Mouse (Mus musculus): Measurements from ENCODE around the gene Smg9.

Gene Smg9

GRCm38 (mm10) chr7:24441785-24442184, 42.4 kb downstream of the Smg9 start:
- peak; percentile 58 to 72 for DNase-seq (ENCODE audit: low spot score in 2 of 2)

DNA sequence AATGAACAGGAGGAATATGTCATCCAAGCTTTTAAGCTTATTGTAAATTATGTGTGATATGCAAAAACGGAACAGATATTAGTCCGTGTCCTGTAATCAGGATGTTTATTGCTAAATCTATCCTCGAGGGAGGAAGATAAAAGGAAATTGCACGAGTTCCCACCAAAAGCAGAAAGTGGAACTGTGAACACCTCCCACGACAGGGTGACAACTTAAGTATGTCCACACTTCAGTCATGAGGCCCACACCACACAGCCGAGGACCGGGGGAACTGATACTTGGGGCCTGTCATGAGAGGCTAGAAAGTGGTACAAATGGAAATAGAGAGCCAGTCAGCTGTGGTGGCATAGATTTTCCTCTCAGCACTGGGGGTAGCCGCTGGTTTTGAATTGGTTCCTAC, 42.9 kb downstream of the Smg9 start:
- DNase-seq (ENCODE audit: low spot score in 2 of 2) = no peak

- DNase-seq (ENCODE audit: low spot score in 2 of 2) = no peak
Measured at GRCm38 (mm10) chr7:24445266-24445926, 46.0 kb downstream of the Smg9 start.

GRCm38 (mm10) chr7:24446697-24447340, 47.4 kb downstream of the Smg9 start:
- no peak for DNase-seq (ENCODE audit: low spot score in 2 of 2)

DNA sequence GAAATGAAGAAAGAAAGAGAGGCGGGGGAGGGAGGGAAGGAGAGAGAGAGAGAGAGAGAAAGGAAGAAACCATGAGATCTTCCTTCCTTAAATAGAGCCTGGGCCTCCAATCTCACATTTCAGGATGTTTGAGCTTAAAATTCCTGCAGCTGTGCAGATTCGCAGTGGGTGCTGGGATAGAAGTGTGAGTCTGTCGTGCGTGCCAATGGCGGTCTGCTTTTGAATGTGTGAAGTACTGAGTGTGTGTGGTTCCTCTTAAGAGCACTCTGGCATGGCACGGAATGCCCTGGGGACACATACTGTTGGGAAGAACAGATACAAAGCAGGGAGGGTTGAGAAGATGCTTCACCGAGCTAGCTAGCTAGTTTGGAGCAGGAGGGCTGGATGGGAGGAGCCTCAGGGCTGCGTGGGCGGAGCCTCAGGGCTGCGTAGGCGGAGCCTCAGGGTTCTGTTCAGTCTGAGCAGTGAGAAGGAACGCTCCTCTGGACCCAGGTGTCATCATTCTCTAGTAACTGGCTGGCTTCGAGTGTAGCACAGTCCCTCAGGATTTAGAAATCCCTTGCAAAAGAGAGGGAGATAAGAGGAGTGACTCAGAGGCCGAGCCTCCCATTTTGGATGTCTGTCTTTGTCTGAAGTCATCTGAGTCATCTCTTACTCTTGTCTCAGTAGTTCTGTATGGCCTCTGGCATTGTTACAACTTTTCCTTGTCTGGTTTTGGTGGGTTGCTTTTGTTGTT, 49.5 kb downstream of the Smg9 start:
- DNase-seq (ENCODE audit: low spot score in 2 of 2) = no peak

GRCm38 (mm10) chr7:24450585-24451017, 51.2 kb downstream of the Smg9 start:
- DNase-seq (ENCODE audit: low spot score in 2 of 2) = no peak

DNA sequence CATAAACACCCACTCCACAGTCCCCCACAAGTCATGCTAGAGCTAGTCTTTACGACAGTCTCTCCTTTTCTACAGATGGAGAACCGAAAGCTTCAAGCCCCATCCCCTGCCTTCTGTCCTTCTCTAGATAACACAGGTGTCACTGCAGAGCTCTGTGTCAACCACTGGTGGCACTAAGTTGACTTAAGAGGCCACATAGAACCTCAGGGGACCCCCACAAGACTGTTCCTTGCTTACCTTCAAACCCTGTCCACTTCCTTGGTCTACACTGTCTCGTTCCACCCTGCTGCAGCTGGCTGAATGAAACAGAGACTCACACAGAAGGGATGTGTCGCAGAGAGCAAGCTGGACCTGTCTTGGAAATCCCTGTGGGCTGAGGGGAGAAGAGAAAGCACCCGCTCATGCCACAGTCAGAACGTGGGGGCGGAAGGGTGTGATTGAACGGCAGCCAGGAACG, 52.5 kb downstream of the Smg9 start, which contains the start of gene Irgc1:
Gene Irgc1 (minus strand): TSS at position 443 of the 457 bp plus-strand sequence.
- no peak for DNase-seq (ENCODE audit: low spot score in 2 of 2)

DNA sequence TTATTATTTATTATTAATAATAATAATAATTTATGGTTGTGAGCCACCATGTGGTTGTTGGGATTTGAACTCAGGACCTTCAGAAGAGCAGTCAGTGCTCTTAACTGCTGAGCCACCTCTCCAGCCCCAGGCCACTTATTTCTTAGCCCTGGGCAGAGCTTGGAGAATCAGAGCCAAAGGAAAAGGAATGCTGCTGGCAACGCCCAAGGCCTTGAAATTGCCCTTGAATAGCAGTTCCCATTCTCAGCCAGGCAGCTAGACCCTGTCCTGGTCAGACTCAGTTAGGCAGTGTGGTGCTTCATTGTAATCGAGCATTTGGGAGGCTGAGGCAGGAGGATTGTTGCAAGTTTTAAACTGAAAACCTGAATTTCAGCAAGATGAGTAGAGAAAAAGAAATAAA, 54.8 kb downstream of the Smg9 start:
- DNase-seq (ENCODE audit: low spot score in 2 of 2) = no peak

- no peak for DNase-seq (ENCODE audit: low spot score in 2 of 2)
Measured at GRCm38 (mm10) chr7:24455726-24456125, 56.3 kb downstream of the Smg9 start.

GRCm38 (mm10) chr7:24457726-24458370, 58.4 kb downstream of the Smg9 start:
- DNase-seq (ENCODE audit: low spot score in 2 of 2) = no peak

DNA sequence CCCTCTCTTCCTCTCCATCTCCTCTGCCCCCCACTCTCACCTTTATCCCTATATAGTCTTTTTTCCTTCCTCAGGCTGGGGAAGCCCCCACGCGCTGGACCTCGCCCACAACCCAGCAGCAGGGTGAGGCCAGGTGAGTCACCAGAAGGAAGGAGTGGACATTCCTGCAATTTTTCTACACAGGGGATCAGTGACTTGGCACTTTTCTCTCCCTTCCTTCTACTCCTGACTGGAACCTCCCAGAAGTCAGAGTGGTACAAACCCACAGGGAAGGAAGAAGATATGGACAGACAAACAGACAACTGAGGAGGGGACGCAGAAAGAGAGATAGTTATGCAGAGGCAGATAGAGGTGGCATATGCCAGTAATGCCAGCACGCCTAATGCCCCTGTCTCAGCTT, 60.0 kb downstream of the Smg9 start:
- DNase-seq (ENCODE audit: low spot score in 2 of 2) = no peak

- no peak for DNase-seq (ENCODE audit: low spot score in 2 of 2)
Measured at GRCm38 (mm10) chr7:24459843-24460242, 60.4 kb downstream of the Smg9 start.

GRCm38 (mm10) chr7:24461376-24462051, 62.1 kb downstream of the Smg9 start:
- no peak for DNase-seq (ENCODE audit: low spot score in 2 of 2)

- DNase-seq (ENCODE audit: low spot score in 2 of 2) = no peak
Measured at GRCm38 (mm10) chr7:24462388-24463319, 63.2 kb downstream of the Smg9 start, which contains the start of gene Plaur. Gene Plaur (plus strand): TSS chr7:24462484.

DNA sequence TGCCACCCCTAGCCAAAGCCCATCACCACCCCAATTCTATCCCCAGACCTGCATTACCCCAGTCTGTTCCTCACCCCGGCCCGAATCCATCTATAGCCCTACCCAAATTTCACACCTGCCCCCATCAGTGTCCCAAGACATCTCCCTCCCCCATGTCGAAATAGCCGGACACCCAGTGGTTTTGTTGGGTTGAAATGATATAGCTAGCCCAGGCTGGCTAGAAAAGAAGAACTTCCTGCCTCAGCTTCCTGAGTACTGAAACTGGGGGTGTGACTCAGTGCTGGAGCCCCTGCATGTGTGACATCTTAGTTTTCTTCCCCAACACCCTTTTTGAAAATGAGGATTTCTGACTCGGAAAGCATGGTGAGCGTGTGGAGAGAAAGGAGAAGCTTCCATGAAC, 67.4 kb downstream of the Smg9 start:
- no peak for DNase-seq (ENCODE audit: low spot score in 2 of 2)

- no peak for DNase-seq (ENCODE audit: low spot score in 2 of 2)
Measured at GRCm38 (mm10) chr7:24467886-24468285, 68.5 kb downstream of the Smg9 start.

DNA sequence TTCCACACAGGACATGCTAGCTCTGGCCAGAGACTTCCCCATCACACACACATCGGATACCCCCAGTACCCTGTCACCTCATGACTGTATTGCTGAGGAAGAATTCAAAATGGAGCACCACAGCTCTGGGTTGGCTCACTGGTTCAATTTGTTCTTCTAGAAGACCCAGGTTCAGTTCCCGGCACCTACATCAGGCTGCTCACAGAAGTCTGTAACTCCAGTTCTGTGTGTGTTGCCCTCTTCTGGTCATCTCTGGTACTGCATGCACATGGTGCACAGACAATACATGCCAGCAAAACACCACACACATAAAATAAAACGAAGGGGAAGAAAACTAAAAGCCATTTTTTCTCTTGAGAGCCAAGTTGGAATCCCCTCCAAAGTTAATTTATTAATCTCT, 69.7 kb downstream of the Smg9 start:
- DNase-seq (ENCODE audit: low spot score in 2 of 2) = no peak

DNA sequence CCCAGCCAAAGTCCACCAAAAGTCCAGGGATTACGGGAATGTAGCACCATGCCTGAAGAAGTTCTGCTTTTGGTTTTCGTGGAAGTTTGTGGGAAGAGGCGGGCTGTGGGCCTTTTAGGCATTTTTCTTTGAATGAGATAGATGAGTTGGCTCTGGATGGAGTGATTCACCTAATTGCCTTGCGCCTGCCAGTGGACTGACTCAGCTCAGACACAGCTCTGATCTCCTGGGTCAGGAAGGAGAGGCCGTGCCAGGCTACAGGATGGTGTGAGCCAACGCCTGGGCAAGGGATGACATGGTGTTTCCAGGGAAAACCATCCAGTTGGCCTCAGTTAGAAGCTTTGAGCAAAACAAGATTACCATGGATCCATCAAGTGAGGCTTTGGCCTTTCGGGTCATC, 70.9 kb downstream of the Smg9 start:
- no peak for DNase-seq (ENCODE audit: low spot score in 2 of 2)
